Mouse (Mus musculus): Measurements from ENCODE around the gene Stkld1. TPM values are rescaled to one million over a fixed set of nuclear protein-coding genes. Genes with fewer than 3 reads are reported as not detected.
A peak's percentile ranks its signal among the peaks of the same experiment; 100 is the strongest.
"Not testable (repeated sequence)": the region's sequence is repeated elsewhere in the genome, so short reads cannot be mapped to it uniquely, and the experiment has no call there.

Gene Stkld1
- 0.03 and 0.07 TPM in 2 replicates for polyA plus RNA-seq (2012; rRNA removed)
- polyA plus RNA-seq (2014; fragmentation: Nextera tagmentation; extraction: Ambion mirVana): 0.10 TPM in 1 of 2 replicates, not detected in the other

GRCm38 (mm10) chr2:26933304-26934055 is at the start of gene Stkld1, which contains the start of gene Surf4:
Gene Stkld1 (plus strand): TSS chr2:26934047.
Gene Surf4 (minus strand): TSS chr2:26933928.
- under 1% methylated on average over 68 of the region's 70 CpGs for WGBS (ENCODE audit: insufficient replicate concordance)
- peak; percentile 94 for ATAC-seq (ENCODE audit: insufficient read depth)
- Histone ChIP-seq H3K4me1 (replicated peaks; ENCODE audit: control insufficient read depth in 2 of 2, insufficient read depth in 2 of 2, low read length in 1 of 2) (peaks cover 9 to 21% of the 10 kb centered on the region in 2 experiments), H3K27ac (peak within 1 kb of the TSS; percentile 11), H3K9me3 (ENCODE audit: control insufficient read depth, low read length) (no peaks in the 10 kb centered on the region), H3K27me3 (ENCODE audit: control insufficient read depth, insufficient read depth, low read length) (no peaks in the 10 kb centered on the region), H3K9ac (replicated peaks) (peak within 1 kb of the TSS; percentile 89), H3K36me3 (replicated peaks; ENCODE audit: control insufficient read depth, insufficient read depth, low read depth) (peaks cover 14% of the 10 kb centered on the region), H3K4me2 (ENCODE audit: low read depth) (peak within 1 kb of the TSS; percentile 80), H3K4me3 (ENCODE audit: insufficient read depth in 1 of 2, low read depth in 2 of 2, low read length in 2 of 2) (peak within 1 kb of the TSS; percentile 76 to 79)
- peak; percentile 85 to 87 (median 86) for DNase-seq (ENCODE audit: low read depth in 3 of 3, low spot score in 3 of 3)
- TF ChIP-seq EP300 (IDR thresholded peaks at IDR 0.05; ENCODE audit: low read depth) (no peak), CTCF (IDR thresholded peaks at IDR 0.05; ENCODE audit: low read depth) (no peak)

- not testable (repeated sequence) for H3K4me1 ChIP-seq (replicated peaks; ENCODE audit: control insufficient read depth in 2 of 2, insufficient read depth in 2 of 2, low read length in 1 of 2); H3K36me3 ChIP-seq (replicated peaks; ENCODE audit: control insufficient read depth, insufficient read depth, low read depth); H3K9ac ChIP-seq (replicated peaks); DNase-seq (ENCODE audit: low read depth in 3 of 3, low spot score in 3 of 3); ATAC-seq (ENCODE audit: insufficient read depth); H3K27me3 ChIP-seq (ENCODE audit: control insufficient read depth, insufficient read depth, low read length); H3K4me3 ChIP-seq (ENCODE audit: insufficient read depth in 1 of 2, low read depth in 2 of 2, low read length in 2 of 2); H3K4me2 ChIP-seq (ENCODE audit: low read depth); H3K9me3 ChIP-seq (ENCODE audit: control insufficient read depth, low read length); H3K27ac ChIP-seq
- 72% methylated on average over 2 of the region's 2 CpGs for WGBS (ENCODE audit: insufficient replicate concordance)
These were observed 48.3 kb upstream of the Stkld1 start for GRCm38 (mm10) chr2:26885541-26885940.

- not testable (repeated sequence) for ATAC-seq (ENCODE audit: insufficient read depth)
These were observed 47.7 kb upstream of the Stkld1 start for GRCm38 (mm10) chr2:26886170-26886569.

GRCm38 (mm10) chr2:26895898-26896297 is 37.9 kb upstream of the Stkld1 start:
- no peak for DNase-seq (ENCODE audit: low read depth in 3 of 3, low spot score in 3 of 3)
- no peak for ATAC-seq (ENCODE audit: insufficient read depth)
- 66% methylated on average over 4 of the region's 4 CpGs for WGBS (ENCODE audit: insufficient replicate concordance)
- peaks cover 0 to under 1% of the 10 kb centered on the region in 2 experiments; a peak in 1 of 4 replicates for H3K4me1 ChIP-seq (replicated peaks; ENCODE audit: control insufficient read depth in 2 of 2, insufficient read depth in 2 of 2, low read length in 1 of 2)
- peaks cover 50% of the 10 kb centered on the region for H3K36me3 ChIP-seq (replicated peaks; ENCODE audit: control insufficient read depth, insufficient read depth, low read depth)
- H3K27me3 ChIP-seq (ENCODE audit: control insufficient read depth, insufficient read depth, low read length): no peaks in the 10 kb centered on the region
- no peak overlapping the region for H3K4me3 ChIP-seq (ENCODE audit: insufficient read depth in 1 of 2, low read depth in 2 of 2, low read length in 2 of 2)
- H3K9ac ChIP-seq (replicated peaks): no peak overlapping the region
- TF ChIP-seq CTCF (IDR thresholded peaks at IDR 0.05; ENCODE audit: low read depth) (no peak), EP300 (IDR thresholded peaks at IDR 0.05; ENCODE audit: low read depth) (no peak)
- H3K27ac ChIP-seq: no peak overlapping the region
- no peaks in the 10 kb centered on the region for H3K9me3 ChIP-seq (ENCODE audit: control insufficient read depth, low read length)
- H3K4me2 ChIP-seq (ENCODE audit: low read depth): no peak overlapping the region

More at GRCm38 (mm10) chr2:26886170-26886569, 47.7 kb upstream of the Stkld1 start:
- not testable (repeated sequence) for H3K27me3 ChIP-seq (ENCODE audit: control insufficient read depth, insufficient read depth, low read length); H3K27ac ChIP-seq; H3K4me1 ChIP-seq (replicated peaks; ENCODE audit: control insufficient read depth in 2 of 2, insufficient read depth in 2 of 2, low read length in 1 of 2); DNase-seq (ENCODE audit: low read depth in 3 of 3, low spot score in 3 of 3); H3K9ac ChIP-seq (replicated peaks); H3K4me3 ChIP-seq (ENCODE audit: insufficient read depth in 1 of 2, low read depth in 2 of 2, low read length in 2 of 2); H3K36me3 ChIP-seq (replicated peaks; ENCODE audit: control insufficient read depth, insufficient read depth, low read depth); H3K4me2 ChIP-seq (ENCODE audit: low read depth); H3K9me3 ChIP-seq (ENCODE audit: control insufficient read depth, low read length)
- 61% methylated on average over 4 of the region's 4 CpGs for WGBS (ENCODE audit: insufficient replicate concordance)

- peaks cover 25% of the 10 kb centered on the region for H3K36me3 ChIP-seq (replicated peaks; ENCODE audit: control insufficient read depth, insufficient read depth, low read depth)
- DNase-seq (ENCODE audit: low read depth in 3 of 3, low spot score in 3 of 3) (no peak), ATAC-seq (ENCODE audit: insufficient read depth) (no peak)
- no peak overlapping the region for H3K9ac ChIP-seq (replicated peaks)
- 25% methylated on average over 1 of the region's 1 CpGs for WGBS (ENCODE audit: insufficient replicate concordance)
- no peak for TF ChIP-seq CTCF (IDR thresholded peaks at IDR 0.05; ENCODE audit: low read depth)
- no peak for TF ChIP-seq EP300 (IDR thresholded peaks at IDR 0.05; ENCODE audit: low read depth)
- H3K4me1 ChIP-seq (replicated peaks; ENCODE audit: control insufficient read depth in 2 of 2, insufficient read depth in 2 of 2, low read length in 1 of 2): peaks cover 4 to 15% of the 10 kb centered on the region in 2 experiments
- H3K27ac ChIP-seq: no peak overlapping the region
- no peak overlapping the region for H3K4me3 ChIP-seq (ENCODE audit: insufficient read depth in 1 of 2, low read depth in 2 of 2, low read length in 2 of 2)
- H3K27me3 ChIP-seq (ENCODE audit: control insufficient read depth, insufficient read depth, low read length): no peaks in the 10 kb centered on the region
- H3K4me2 ChIP-seq (ENCODE audit: low read depth): no peak overlapping the region
- no peaks in the 10 kb centered on the region for H3K9me3 ChIP-seq (ENCODE audit: control insufficient read depth, low read length)
These were observed 33.1 kb upstream of the Stkld1 start for GRCm38 (mm10) chr2:26900731-26901130.
